Mouse (Mus musculus) limb, embryonic 12.5 days (tissue): ENCODE results near the gene Cd82. TPM values are rescaled to one million over a fixed set of nuclear protein-coding genes. Genes with fewer than 3 reads are reported as not detected.

Source experiments
- ATAC-seq: fragments of 200-750 bp; cut with Nextera tagmentation; 2 replicates; pipeline ENCODE4 v1.8.0; 2017; ENCODE audit warnings: low read depth, moderate TSS enrichment; ENCODE audit not compliant: insufficient number of reproducible peaks, insufficient read depth, low FRiP score, low TSS enrichment
- H3K27ac ChIP-seq: fragments of 300-500 bp; sonication (generic); 2 replicates; pipeline ENCODE4 v1.5.1; 2016; ENCODE audit warnings: mild to moderate bottlenecking, moderate library complexity
- H3K27me3 ChIP-seq: fragments of 300-500 bp; sonication (generic); 2 replicates; pipeline ENCODE4 v1.6.1; 2016; ENCODE audit warnings: mild to moderate bottlenecking, moderate library complexity
- H3K36me3 ChIP-seq: fragments of 300-500 bp; sonication (generic); 2 replicates; pipeline ENCODE4 v1.6.1; 2016; ENCODE audit warnings: mild to moderate bottlenecking, moderate library complexity
- H3K4me1 ChIP-seq: fragments of 300-500 bp; sonication (generic); replicated peaks from 2 replicates; pipeline ENCODE4 v1.6.1; 2016
- H3K4me2 ChIP-seq: fragments of 300-500 bp; sonication (generic); 2 replicates; pipeline ENCODE4 v1.6.1; 2016; ENCODE audit warnings: mild to moderate bottlenecking, moderate library complexity
- H3K4me3 ChIP-seq: fragments of 300-500 bp; sonication (generic); replicated peaks from 2 replicates; pipeline ENCODE4 v1.5.1; 2016; ENCODE audit warnings: mild to moderate bottlenecking
- H3K9ac ChIP-seq: fragments of 300-500 bp; sonication (generic); replicated peaks from 2 replicates; pipeline ENCODE4 v1.6.1; 2016; ENCODE audit warnings: mild to moderate bottlenecking, moderate library complexity
- H3K9me3 ChIP-seq: fragments of 300-500 bp; sonication (generic); 2 replicates; pipeline ENCODE4 v1.6.1; 2016; ENCODE audit warnings: mild to moderate bottlenecking, moderate library complexity
- WGBS: fragments of 180-500 bp; shearing (Covaris S2); methylation state at CpG from one replicate; pipeline ENCODE4 v1.1.7; 2016; 5-methylcytosine and 5-hydroxymethylcytosine counted together
- polyA plus RNA-seq: library from polyadenylated mRNA; unstranded; fragments of >200 nt; fragmentation: Nextera tagmentation; extraction: Ambion mirVana; gene quantifications from 2 replicates; pipeline ENCODE4 v1.2.1, GENCODE M21; 2016

Cd82 gene
- 13.8 and 15.8 TPM in 2 replicates for polyA plus RNA-seq

DNA sequence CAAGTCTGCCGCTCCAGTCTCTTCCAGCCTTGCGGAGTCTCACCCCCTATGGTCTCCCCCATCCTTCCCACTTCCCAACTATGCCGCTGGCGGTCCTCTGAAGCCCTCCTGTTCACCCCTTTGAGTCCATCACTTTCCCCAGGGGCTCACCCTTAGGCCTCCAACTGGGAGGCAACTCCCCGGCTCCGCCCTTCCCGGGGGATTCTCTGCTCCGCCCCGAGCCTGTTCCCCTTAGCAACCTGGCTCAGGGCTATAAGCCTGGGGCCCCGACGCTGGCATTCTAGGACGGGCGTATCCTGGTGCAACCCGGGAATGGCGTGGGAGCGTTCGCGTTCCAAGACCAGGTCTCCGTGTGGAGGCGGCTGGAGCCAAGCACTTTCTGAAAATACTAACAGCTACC is at the start of gene Cd82:
Cd82 (minus strand) TSS at position 381 of the 400 bp plus-strand sequence.
- Histone ChIP-seq H3K9ac (peak within 1 kb of the TSS; percentile 54), H3K27ac (peak within 1 kb of the TSS; percentile 64), H3K4me1 (peaks cover 16% of the 10 kb centered on the region), H3K9me3 (no peaks in the 10 kb centered on the region), H3K4me2 (peak within 1 kb of the TSS; percentile 89), H3K36me3 (no peaks in the 10 kb centered on the region), H3K4me3 (peak within 1 kb of the TSS; percentile 50), H3K27me3 (peaks cover 26% of the 10 kb centered on the region; the same call in 1 of the 2 replicates)
- peak; percentile 37 for ATAC-seq
- 3% methylated on average over 20 of the region's 20 CpGs for WGBS

DNA sequence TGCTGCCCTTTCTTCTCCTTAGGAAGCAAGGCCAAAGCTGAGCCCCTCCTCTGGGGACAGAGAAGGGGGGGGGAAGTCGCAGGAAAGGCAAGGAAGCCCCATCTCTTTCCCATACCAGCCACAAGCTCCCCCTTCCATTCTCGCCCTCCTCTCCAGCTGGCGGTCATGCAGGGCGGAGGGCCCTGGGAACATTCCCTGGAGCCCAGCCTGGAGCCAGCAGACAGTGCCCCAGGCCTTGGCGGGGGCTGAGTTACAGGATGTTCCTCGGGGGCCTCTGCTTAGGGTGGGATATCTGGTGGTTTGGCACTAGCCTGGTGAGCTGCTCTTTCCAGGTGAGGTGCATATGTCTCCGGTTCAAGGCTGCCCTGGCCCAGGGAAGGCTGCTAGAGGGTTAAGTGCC is 49.2 kb upstream of the Cd82 start:
- no peak overlapping the region for H3K27ac ChIP-seq

DNA sequence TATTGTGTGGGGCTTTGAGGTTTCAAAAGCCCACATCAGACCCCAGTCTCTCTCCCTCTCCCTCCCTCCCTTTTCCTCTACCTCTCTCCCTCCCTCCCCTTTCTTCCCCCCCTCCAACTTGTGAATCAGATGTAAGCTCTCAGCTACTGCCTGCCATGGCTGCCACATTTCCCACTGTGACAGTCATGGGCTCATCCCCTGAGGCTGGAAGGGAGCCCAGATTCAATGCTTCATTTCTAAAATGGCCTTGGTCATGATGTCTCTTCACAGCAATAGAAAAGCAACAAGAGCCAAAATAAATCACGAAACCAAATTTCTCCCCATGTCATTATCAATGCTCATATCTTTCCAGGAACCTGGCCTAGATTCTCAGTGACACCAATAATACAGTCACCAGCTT is 47.9 kb upstream of the Cd82 start:
- Histone ChIP-seq H3K36me3 (no peaks in the 10 kb centered on the region), H3K4me2 (no peak overlapping the region), H3K9me3 (no peaks in the 10 kb centered on the region), H3K27ac (no peak overlapping the region), H3K4me3 (no peak overlapping the region), H3K4me1 (0 out of 2 replicates have a peak, but pooled peaks cover 3% of the 10 kb centered on the region), H3K9ac (no peak overlapping the region), H3K27me3 (0 out of 2 replicates have a peak, but pooled peaks cover 6% of the 10 kb centered on the region)
- WGBS = 94% methylated on average over 1 of the region's 1 CpGs
- ATAC-seq = no peak

More for the DNA sequence above, 49.2 kb upstream of the Cd82 start:
- Histone ChIP-seq H3K36me3 (no peaks in the 10 kb centered on the region), H3K4me1 (0 out of 2 replicates have a peak, but pooled peaks cover 3% of the 10 kb centered on the region), H3K9me3 (no peaks in the 10 kb centered on the region), H3K27me3 (0 out of 2 replicates have a peak, but pooled peaks cover 6% of the 10 kb centered on the region), H3K4me3 (no peak overlapping the region), H3K4me2 (no peak overlapping the region), H3K9ac (no peak overlapping the region)
- WGBS = 66% methylated on average over 7 of the region's 7 CpGs
- ATAC-seq = no peak

DNA sequence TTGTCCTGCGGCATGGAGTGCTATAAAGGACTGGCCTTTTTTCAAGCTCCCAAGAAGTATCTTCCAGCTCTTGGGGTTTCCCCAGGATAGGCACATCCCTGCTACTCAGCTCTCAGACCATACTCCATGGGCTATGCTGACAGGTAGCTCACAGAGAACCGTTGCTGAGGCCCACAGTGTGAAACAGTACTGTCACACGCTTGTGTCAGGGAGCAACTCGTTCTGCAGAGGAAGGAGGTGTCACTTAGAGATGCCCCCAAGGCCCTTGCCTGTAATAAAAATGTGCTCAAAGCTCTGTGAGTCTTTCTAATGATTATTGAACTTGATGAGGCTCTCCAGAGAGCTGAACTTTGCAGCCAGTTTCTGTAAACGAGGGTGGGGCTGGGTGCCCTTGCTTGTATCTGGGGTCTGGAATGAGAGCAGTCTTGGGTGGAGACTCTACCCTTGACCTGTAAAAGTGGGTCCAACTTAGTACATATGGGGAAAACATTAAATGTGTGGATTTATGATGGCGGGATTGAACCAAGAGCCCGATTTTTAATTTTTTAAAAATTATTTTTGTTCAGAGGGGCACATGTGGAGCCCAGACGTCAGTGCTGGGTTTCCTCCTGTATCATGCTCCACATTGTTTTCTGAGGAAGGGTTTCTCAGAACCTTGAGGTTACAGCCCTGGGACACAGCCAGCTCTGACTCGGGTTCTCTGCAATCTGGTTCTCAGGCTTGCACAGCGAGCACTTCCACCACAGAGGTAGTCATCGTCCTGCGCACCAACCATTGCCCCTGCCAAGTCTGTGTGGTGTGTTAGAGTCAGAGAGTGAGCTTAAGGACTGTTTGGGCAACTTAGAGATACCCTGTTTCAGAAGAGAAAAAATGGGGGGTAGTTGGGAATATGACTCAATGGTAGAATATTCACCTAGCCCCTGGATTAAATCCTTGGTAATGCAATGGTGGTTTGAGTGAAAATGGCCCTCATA is 47.1 kb upstream of the Cd82 start:
- Histone ChIP-seq H3K9ac (no peak overlapping the region), H3K27me3 (0 out of 2 replicates have a peak, but pooled peaks cover 5% of the 10 kb centered on the region), H3K4me1 (0 out of 2 replicates have a peak, but pooled peaks cover 3% of the 10 kb centered on the region), H3K36me3 (no peaks in the 10 kb centered on the region), H3K9me3 (no peaks in the 10 kb centered on the region), H3K4me3 (no peak overlapping the region), H3K4me2 (no peak overlapping the region), H3K27ac (no peak overlapping the region)
- ATAC-seq = no peak
- 67% methylated on average over 12 of the region's 12 CpGs for WGBS

DNA sequence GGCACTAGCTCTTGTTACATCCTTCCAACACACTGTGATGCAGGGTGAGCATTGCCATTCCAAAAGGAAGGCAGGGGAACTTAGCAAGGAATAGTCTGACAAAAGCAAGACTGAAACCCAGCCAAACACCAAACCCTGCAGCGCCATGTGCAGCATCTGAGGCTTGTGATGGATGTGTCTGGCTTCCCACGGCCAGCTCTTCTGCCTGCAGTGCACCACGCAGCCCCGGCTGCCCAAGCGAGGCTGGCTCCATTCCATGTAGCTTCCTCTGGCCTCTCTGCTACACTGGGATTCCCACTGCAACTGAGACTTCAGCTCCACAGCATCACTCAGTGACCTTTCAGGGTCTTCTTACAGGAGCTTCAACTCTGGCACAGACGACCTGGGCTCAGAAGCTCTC is 42.2 kb upstream of the Cd82 start:
- H3K4me2 ChIP-seq = no peak overlapping the region
- no peaks in the 10 kb centered on the region for H3K36me3 ChIP-seq
- peaks cover 10% of the 10 kb centered on the region for H3K4me1 ChIP-seq
- no peak overlapping the region for H3K4me3 ChIP-seq
- H3K9me3 ChIP-seq = no peaks in the 10 kb centered on the region
- H3K9ac ChIP-seq = no peak overlapping the region
- no peak overlapping the region for H3K27ac ChIP-seq
- 72% methylated on average over 6 of the region's 6 CpGs for WGBS
- no peaks in the 10 kb centered on the region for H3K27me3 ChIP-seq
- no peak for ATAC-seq

DNA sequence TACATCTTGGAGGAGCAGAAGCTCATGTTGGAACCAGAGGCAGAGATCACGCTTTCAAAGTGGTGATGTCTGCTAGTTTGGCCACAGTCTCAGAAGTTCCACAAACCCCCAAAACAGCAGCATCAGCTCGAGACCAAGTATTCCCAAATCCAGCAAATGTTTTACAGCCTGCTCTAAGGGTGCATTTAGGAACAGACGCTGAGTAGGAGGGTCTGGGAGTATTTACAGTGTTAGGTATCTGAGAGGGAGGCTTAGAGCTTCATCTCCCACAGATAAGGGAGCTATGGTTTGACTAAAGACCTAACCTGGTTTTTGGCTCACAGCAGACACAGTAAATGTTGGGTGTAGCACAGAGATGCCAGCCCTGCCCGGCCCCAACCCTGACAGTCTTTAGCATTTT is 40.4 kb upstream of the Cd82 start:
- no peak for ATAC-seq
- H3K9ac ChIP-seq = no peak overlapping the region
- H3K9me3 ChIP-seq = no peaks in the 10 kb centered on the region
- H3K4me2 ChIP-seq = no peak overlapping the region
- no peak overlapping the region for H3K27ac ChIP-seq
- peaks cover 8% of the 10 kb centered on the region for H3K4me1 ChIP-seq
- 55% methylated on average over 4 of the region's 4 CpGs for WGBS
- H3K36me3 ChIP-seq = no peaks in the 10 kb centered on the region
- H3K27me3 ChIP-seq = no peaks in the 10 kb centered on the region
- no peak overlapping the region for H3K4me3 ChIP-seq

DNA sequence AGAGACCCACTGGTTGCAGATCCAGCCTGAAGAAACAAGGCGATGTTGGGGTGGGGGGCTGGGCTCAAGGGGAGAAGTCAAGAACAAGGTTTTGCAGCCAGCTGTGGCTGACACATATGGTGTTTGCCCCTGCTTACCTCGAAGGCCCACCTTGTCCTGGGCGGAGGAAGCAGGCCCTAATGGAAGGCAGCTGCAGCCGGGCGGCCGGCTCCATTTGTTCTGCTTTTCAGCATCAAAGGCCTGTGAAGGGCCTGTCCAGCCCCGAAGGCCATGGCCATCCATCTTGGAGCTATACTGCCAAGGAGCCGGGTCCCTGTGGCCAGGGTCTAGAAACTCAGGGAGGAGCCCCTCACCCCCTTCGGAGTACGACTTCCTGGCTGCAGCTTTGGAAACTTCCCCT is 38.4 kb upstream of the Cd82 start:
- H3K27me3 ChIP-seq = no peaks in the 10 kb centered on the region
- no peak overlapping the region; the same call in 1 of the 2 replicates for H3K9ac ChIP-seq
- no peak for ATAC-seq
- peaks cover 8% of the 10 kb centered on the region for H3K4me1 ChIP-seq
- H3K4me2 ChIP-seq = peak overlapping the region; percentile 5; the same call in 1 of the 2 replicates
- no peaks in the 10 kb centered on the region for H3K9me3 ChIP-seq
- WGBS = 13% methylated on average over 10 of the region's 10 CpGs
- no peak overlapping the region for H3K27ac ChIP-seq
- H3K36me3 ChIP-seq = no peaks in the 10 kb centered on the region
- H3K4me3 ChIP-seq = no peak overlapping the region

DNA sequence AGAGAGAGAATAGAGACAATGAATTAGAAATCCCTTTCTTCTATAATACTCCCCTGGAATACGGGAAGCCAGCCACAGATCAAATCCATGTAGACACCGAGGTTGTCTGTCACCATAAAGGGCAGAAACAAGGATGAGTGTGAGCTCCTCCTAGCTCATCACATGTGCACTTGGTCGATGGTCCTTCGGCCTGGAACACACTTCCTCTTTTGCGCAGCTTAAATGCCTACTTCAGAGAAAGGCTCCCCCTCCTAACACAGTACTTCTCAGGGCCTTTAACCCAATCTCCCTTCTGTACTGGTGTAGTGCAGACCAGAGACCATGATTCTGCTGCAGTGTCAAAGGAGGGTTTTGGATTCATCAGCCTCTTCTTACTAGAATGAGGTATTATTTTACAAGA is 34.3 kb upstream of the Cd82 start:
- H3K9ac ChIP-seq = no peak overlapping the region
- H3K4me2 ChIP-seq = no peak overlapping the region
- H3K36me3 ChIP-seq = no peaks in the 10 kb centered on the region
- no peak for ATAC-seq
- H3K9me3 ChIP-seq = no peaks in the 10 kb centered on the region
- H3K27ac ChIP-seq = no peak overlapping the region
- H3K4me1 ChIP-seq = peaks cover 8% of the 10 kb centered on the region
- H3K27me3 ChIP-seq = peaks cover 4% of the 10 kb centered on the region
- 91% methylated on average over 5 of the region's 5 CpGs for WGBS
- H3K4me3 ChIP-seq = no peak overlapping the region

DNA sequence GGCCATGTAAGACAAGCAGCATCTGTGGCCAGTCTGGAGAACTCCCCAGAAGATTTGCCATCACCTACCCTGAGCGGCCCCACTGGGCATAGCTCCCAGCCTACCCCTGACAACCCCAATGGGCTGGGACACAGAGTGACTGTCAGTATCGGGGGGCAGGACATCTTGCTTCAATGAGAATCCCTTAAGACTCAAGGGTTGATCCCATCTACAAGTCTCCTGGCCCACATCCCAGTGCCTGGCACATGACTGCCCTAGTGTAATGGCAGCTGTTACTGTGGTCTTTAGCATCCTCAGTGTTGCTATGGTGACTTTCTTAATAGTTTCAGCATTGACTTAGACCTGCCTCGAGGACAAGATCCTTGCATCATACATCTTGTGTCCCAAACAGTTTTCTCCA is 32.2 kb upstream of the Cd82 start:
- Histone ChIP-seq H3K36me3 (no peaks in the 10 kb centered on the region), H3K4me3 (no peak overlapping the region), H3K4me1 (peaks cover 7% of the 10 kb centered on the region; the same call in 1 of the 2 replicates), H3K27me3 (peaks cover 4% of the 10 kb centered on the region), H3K27ac (no peak overlapping the region), H3K9me3 (no peaks in the 10 kb centered on the region), H3K4me2 (no peak overlapping the region), H3K9ac (no peak overlapping the region)
- 82% methylated on average over 3 of the region's 3 CpGs for WGBS
- ATAC-seq = no peak

DNA sequence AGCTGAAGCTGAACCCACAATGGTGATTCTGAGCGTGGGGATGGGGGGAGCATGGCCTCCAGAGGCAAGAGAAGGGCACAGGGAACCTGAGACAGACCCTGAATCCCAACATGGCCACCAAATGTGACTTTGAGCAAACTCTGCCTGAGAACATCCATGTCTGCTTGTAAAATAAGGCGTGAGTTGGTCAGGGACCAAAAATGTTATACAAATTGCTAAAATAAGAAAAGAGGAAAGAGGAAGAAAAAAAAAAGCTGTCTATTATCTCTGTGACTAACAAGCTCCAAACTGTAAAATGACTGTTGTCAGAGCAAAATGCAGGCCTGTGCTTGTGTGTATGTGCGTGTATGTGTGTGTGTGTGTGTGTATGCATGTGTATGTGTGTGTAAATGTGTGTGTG is 30.6 kb upstream of the Cd82 start:
- no peak for ATAC-seq
- Histone ChIP-seq H3K4me1 (peaks cover 16% of the 10 kb centered on the region; the same call in 1 of the 2 replicates), H3K4me3 (no peak overlapping the region), H3K4me2 (no peak overlapping the region), H3K36me3 (no peaks in the 10 kb centered on the region), H3K27ac (no peak overlapping the region), H3K9me3 (no peaks in the 10 kb centered on the region), H3K9ac (no peak overlapping the region), H3K27me3 (peaks cover 14% of the 10 kb centered on the region)
- 75% methylated on average over 3 of the region's 3 CpGs for WGBS

DNA sequence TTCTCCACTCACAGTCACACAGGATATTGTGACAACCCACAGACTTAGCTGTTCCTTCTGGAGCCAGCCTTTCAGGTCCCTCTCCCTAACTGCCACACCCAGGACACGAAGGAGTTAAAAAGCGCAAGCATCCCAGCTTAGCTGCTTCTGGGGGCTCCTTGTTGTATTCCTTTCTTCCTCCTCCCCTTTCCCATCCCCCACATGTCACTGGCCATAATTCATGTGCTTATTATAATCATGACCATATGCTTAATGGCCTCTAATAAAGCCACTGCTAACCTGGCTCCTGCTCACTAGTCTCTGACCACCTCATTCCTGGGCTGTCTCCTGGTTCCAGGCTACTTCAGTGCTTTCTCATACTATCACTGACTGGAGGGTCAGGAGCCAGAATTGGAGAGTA is 27.6 kb upstream of the Cd82 start:
- H3K9ac ChIP-seq = no peak overlapping the region
- WGBS = 41% methylated on average over 2 of the region's 2 CpGs
- peaks cover 19% of the 10 kb centered on the region for H3K4me1 ChIP-seq
- ATAC-seq = no peak
- H3K9me3 ChIP-seq = no peaks in the 10 kb centered on the region
- H3K36me3 ChIP-seq = no peaks in the 10 kb centered on the region
- H3K27ac ChIP-seq = no peak overlapping the region
- peaks cover 29% of the 10 kb centered on the region for H3K27me3 ChIP-seq
- H3K4me3 ChIP-seq = no peak overlapping the region
- no peak overlapping the region for H3K4me2 ChIP-seq
